Mouse (Mus musculus) liver, embryonic 14.5 days (tissue): ENCODE measurements around the gene Zfp553.

ENCODE experiments used
- CTCF ChIP-seq: IDR thresholded peaks from 2 replicates; pipeline ENCODE4 v1.5.1; 2016; ENCODE audit warnings: antibody characterized with exemption, low read depth, control low read depth
- EP300 ChIP-seq: IDR thresholded peaks from 2 replicates; pipeline ENCODE4 v1.6.1; 2016; ENCODE audit warnings: antibody characterized with exemption, low read depth

DNA sequence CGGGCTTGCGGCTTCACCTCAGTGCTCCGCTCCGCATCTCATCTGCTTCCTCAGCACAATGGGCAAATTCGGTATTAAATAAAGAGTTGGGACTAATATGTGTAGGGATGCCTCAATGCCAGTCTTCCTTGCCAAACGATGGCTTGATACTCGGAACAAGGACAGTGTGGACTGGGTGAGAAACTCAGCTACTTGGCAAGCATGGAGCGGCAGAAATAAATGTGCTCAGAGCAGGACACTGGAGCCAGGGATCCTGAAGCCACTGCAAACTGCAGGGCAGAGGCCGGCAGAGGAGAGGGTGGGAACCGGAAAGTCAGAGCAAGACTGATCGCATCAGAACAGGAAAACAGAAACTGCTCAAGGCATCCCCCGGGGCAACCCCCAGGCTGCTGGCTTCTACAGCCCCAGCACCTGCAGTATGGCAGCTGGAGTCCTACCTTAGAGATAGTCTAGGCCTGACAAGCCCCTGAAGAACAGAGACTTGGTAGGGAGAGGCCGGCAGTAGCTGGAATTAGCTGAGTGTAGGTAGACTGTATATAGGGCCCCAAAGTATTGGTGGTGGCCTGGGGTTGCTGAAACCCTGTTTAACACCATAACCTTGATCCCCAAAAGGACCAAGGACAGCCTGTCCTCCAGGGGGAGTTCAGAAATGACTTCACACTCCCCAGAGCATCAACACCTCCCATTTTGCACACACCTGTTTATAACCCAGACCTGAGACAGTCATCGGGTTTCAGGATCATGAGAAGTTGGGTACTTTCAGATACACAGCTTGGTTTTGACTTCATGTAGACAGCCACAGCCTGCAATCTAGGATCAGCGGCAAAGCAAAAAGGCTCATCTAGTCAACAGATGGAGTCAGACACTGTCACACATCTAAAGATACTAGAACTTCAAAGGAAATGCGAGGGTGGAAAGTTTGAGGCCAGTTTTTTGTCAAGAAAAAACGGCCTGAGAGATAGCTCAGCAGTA is 44.3 kb upstream of the Zfp553 start:
- TF ChIP-seq CTCF = no peak
- TF ChIP-seq EP300 = no peak
